Mouse (Mus musculus) lung, postnatal 0 days (tissue): ENCODE results near the gene Rnf169.

Experiments used
- CTCF ChIP-seq: IDR thresholded peaks from 2 replicates; pipeline ENCODE4 v1.5.1; 2016; ENCODE audit warnings: antibody characterized with exemption, mild to moderate bottlenecking
- EP300 ChIP-seq: IDR thresholded peaks from 2 replicates; pipeline ENCODE4 v1.6.1; 2016; ENCODE audit warnings: antibody characterized with exemption, mild to moderate bottlenecking, control low read depth

GRCm38 (mm10) chr7:99904421-99905005 is 75.7 kb downstream of the Rnf169 start:
- TF ChIP-seq CTCF, result no peak
- no peak for TF ChIP-seq EP300
